Mouse (Mus musculus) C2C12 (cell line): ENCODE data around the gene Grhl3.

Source experiments
- CTCF ChIP-seq: IDR thresholded peaks from one replicate; pipeline ENCODE4 v1.5.1; 2011; ENCODE audit not compliant: control insufficient read depth, insufficient read depth, insufficient read length
- MYOD1 ChIP-seq: IDR thresholded peaks from one replicate; pipeline ENCODE4 v1.6.1; 2011; ENCODE audit warnings: low read depth; ENCODE audit not compliant: control insufficient read depth, insufficient read length
- MYOG ChIP-seq: IDR thresholded peaks from one replicate; pipeline ENCODE4 v1.6.1; 2011; ENCODE audit not compliant: control insufficient read depth, insufficient read length; ENCODE audit errors: extremely low read depth

DNA sequence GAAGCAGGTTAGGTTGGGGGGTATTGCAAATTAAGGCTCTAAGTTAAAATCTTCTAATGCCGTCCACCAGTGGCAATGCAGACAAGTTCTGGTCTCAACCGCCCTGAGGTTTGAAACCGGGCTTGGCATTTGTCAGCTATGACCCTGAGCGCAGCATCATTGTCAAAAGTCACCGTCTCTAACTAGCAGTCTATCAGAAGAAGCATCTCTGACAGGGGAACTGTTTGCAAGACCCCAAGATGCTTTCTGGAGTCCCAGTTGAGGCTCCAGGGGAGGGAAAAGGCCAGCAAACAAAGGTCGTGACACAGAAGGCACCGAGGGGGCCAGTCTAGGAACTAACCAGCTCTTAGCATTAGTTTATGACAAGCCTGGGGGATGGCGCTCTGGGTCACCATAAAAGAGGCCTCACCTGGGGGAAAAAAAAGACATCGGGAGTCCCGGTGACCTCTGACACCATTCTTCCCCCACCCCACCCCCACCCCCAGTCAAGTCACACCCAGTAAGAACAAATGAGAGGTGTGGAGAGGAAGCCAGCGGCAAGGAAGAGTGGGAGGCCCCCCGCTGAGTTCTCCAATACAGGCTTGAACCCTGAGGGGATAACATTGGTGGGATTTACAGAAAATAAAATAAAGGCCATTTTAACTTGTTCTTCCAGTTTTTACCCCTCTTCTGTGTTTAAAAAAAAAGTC is 7.9 kb upstream of the Grhl3 start:
- TF ChIP-seq CTCF (no peak), MYOG (no peak), MYOD1 (no peak)
